Mouse (Mus musculus) kidney, adult 18-20 months (tissue): ENCODE results near the gene Soat1.
A peak's percentile ranks its signal among the peaks of the same experiment; 100 is the strongest.
"Not testable (repeated sequence)": the region's sequence is repeated elsewhere in the genome, so short reads cannot be mapped to it uniquely, and the experiment has no call there.

Experiments
- DNase-seq: peaks from one replicate; pipeline ENCODE4 v3.0.0; 2021

Soat1 gene

DNA sequence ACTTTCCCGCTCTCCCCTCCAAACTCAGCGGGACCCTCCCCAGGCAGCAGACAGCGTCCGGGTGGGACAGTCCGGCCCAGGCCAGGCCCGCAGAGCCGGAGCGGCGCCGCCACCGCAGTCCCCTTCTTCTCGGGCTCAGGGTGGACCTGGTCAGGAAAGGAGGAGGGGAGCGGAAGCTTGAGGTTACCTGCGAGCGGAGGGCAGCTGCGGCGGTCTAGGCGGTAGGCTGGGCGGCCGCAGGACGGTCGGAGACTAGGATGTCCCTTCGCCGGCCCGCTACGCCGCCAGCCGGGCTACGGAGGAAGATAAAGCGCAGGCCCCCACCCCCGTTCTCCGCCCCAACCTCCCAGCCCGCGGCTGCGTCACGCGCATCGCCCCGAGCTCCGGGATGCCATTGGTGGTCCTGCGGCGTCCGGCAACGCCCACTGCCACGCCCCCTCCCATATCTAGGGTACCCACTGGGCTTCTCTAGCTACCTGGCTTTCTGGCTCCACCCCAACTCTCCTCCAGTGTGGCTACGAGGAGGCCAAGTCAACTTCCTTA is at the start of gene Soat1:
Gene Soat1, minus strand, starts transcription at position 371 of the 543 bp plus-strand sequence.
- DNase-seq = peak; percentile 90

DNA sequence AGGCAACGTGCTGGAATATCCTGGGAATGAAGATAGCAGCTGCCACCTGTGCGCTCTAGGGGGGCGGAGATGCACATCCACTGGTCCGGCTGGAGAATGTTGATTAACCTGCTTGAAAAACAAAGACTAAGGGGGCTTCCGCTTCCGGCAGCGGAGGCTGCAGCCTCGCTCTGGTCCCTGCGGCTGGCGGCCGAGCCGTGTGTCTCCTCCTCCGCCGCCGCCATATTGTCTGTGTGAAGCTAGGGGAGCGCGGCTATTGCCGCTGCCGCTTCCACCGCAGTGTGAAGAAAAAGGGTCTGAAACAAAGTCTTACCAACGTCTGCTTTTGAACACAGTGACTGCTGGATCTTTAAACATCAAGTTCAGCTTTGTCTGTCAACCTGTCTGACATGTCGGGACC is 49.7 kb upstream of the Soat1 start, which contains the start of gene Gm10031:
Gene Gm10031, plus strand, starts transcription at position 171 of the 400 bp plus-strand sequence.
- not testable (repeated sequence) for DNase-seq

DNA sequence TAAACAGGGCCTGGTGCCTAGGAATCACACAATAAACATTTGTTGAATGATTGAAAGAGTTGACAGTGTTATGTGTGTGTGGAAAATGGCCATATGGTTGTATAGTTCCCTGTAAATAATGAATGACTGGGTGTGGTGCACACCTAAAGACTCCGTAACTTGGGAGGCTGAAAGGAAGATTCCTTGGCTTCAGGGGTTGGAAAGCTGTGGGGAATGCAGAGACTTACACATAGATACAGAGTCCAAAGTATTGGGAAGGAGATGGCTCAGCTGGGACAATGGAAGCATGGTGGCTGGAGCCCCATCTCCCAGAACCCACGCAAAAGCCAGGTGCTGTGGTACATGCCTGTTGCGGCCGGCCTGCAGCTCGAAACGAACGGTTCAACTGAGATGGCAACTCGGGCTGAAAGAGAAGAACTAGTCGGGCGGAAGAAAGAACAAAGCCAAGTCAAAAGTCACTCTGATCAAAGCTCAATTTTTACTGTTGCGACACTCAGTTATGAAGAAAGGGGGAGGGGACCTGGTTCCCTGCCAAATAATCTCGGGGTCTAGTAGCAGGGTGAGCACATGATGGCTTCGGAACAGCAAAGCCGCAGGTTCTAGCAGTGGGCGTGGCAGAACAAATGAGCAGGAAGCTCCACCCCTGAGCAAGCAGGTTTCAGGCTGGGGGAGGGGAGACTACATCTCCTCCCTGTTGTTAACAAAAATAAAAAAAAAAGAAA is 47.8 kb upstream of the Soat1 start:
- DNase-seq = peak; percentile 65

DNA sequence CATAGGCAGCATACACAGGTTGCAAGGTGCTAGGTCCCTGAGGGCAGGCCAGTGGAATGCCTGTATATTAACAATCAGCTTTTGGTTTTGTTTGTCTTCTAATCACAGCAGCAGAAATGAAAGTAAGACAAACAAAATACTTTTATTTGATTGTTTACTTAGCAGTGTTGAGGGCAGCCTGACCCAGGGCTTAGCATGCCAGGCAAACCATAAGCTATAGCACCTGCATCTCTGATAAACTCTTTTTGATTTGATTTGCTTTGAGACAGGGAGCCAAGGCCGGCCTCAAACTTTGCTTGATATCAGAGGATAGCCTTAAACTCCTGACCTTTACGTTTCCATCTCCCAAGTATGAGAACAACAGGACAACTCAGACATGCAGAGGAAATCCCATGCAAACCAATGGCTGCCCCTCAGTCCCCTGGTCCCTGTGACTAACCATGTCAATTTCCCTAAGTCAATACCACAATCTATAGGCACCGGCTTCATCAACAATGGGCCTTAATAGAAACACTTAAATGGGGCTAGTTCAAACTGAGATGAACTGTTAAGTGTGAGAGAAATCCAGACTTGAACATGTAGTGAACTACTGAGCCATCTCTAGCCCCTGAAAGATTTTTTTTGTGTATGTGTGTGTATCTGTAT is 46.1 kb upstream of the Soat1 start:
- DNase-seq = no peak

DNA sequence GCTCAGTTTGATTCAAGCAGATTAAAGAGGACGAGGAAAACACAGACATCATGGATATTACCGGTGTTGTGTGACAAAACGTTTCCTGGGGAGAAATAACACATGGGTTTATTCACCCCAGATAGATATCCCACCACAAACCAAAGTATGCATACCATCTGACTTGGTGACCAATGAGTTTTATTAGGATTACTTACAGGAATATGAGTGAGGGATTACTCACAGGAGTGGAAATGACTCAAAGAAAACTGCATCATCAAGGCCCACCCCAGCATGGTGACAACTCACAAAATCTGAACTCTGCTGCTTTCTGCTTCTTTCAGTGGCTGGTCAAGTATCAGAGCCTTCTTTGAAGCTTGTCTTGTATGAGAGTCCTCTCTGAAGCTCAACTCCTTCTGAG is 33.6 kb upstream of the Soat1 start:
- no peak for DNase-seq

DNA sequence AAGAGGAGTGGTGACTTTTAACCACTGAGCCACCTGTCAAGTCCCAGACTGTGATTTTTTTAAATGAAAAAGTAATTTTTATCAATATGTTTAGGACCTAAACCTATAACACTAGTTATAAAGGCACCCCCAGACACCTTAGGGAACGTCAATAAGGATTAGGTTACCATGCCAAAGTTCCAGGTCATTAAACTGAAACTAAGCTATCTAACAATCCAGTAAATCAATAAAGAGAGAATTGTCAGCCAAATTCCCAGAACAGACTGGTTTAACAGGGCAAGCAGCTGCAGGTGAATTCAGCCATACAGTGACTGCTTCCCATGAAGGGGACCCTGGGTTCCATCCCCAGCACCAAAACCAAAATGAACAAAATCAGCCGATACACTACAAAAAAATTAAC is 31.8 kb upstream of the Soat1 start:
- no peak for DNase-seq

DNA sequence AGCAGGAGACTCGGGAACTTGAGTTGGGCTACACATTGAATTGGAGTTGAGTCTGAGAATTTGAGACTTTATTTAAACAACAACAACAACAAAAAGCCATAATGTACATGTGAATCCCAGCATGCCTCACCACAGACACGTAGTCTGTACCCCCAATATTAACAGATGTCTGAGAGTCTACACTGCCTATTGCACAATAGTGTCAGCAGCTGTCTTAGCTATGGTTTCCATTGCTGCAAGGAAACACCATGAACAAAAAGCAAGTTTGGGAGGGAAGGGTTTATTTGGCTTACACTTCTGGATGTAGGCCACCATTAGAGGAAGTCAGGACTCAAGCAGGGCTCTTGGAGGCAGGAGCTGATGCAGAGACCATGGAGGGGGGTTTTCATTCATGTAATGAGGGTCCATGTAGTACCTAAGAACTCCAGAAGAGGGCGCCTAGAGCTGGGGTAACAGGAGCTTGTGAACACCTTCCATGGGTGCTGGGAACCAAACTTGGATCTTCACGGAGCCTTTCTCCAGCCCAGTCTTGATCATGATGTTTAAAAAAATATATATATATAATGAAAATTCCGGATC is 30.9 kb upstream of the Soat1 start:
- DNase-seq = no peak

DNA sequence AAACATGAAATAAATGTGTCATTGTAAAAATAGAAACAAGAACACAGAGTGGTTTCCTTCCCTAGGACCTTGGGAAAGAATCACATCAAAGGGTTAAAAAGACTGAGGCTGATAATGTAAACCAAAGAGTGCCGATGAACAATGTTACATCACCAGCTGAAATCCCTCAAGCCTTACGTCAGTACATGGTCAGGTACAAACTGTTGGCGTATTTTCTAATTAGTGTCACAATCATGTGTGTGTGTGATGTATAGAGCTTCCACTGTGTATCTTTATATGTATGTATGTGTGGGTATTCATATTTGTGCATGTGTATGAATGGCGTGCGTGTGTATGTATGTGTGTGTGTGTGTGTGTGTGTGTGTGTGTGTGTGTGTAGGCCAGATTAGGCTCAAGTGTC is 22.8 kb upstream of the Soat1 start:
- no peak for DNase-seq

DNA sequence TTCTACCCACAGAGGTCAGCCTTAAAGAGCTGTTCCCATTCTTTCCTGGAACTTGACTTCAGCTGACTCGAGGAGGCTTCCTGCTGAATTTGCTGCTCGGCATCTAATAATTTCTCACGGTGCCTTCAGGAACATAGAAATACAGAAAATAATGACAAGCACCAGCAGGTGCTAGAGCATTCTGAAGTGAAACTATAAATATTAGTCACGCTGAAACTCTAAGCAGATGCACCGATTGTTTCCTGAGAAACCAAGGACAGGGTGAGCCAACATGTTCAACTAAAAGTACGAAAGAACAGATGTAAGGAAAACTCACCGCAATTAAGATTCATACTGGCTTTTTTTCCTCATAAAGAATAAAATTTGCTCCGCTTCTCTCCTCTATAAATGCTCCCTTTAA is 20.9 kb upstream of the Soat1 start:
- no peak for DNase-seq

DNA sequence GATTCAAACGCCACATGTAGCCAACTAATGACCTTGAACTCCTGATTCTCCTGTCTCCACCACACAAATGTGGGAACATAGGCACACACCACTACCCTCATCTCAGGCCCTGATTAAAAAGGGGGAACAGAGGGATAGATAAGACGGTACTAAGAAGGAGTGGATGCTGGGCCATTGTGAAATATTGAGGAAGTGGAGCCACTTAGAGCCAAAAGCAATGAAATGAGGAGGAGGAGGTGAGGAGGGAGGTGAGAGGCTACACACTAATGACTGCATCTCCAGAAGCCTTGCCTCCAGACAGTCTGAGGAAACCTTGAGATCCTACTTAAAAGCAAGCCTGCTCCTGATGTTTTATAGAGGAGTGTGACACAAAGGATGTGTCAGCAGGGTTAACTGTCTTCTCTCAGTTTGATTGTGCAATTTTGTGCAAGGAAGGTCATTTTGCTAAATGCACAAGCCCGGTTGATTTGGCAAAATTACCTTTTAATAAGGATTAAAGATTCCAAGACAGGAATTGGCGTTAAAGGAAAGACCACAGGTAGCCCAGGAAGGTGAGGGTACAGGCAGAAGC is 17.2 kb upstream of the Soat1 start:
- DNase-seq = no peak

DNA sequence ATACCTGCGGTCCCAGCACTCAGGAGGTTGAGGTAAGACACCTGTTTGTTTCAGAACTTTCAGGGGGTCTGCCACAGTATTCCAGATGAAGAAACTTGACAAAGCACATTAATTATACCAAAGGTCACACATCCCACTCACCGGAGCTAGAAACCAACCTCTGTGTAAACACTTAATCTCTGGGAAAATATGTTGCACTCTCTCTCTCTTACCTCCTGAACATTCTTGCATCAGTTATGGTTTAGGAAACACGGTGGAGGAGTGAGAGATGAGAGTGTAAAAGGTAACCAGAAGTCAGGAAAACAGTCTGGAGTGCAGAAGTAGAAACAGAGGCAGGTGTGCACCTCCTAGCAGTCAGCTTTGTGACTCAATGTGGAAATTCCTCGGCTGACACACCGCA is 13.9 kb upstream of the Soat1 start:
- no peak for DNase-seq

DNA sequence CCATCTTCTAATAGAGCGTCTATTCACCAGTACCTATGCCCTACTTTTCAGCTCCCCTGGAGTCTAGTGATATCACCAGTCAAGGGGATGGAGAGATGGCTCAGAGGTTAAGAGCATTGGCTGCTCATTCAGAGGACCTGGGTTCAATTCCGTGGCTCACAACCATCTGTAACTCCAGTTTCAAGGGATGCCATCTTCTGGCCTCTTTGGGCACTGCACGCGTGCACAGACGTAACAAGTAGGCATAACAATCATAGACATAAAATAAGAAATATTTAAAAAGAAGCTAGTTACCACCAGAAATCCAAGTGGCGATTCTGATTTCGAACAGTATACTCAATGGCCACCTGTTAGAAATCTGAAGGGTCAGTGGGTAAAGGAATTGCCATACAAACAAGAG is 13.4 kb upstream of the Soat1 start:
- DNase-seq = no peak

DNA sequence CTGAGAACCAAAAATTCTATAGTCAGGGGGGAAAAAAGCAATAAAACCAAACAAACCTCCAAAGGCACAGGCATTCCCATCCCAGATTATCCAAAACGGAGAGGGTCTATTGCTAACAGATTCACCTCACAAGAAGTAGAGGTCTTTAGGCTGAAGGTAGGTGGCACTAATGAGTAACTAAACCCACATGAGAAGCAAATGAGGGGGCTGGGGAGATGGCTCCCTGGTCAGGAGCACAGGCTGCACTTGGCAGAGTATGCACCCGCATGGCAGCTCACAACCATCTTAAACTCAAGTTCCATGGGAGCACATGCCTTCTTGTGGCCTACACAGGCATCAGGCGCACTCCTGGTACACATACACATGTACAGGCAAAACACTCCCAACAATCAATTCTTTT is 7.7 kb upstream of the Soat1 start:
- DNase-seq = no peak

DNA sequence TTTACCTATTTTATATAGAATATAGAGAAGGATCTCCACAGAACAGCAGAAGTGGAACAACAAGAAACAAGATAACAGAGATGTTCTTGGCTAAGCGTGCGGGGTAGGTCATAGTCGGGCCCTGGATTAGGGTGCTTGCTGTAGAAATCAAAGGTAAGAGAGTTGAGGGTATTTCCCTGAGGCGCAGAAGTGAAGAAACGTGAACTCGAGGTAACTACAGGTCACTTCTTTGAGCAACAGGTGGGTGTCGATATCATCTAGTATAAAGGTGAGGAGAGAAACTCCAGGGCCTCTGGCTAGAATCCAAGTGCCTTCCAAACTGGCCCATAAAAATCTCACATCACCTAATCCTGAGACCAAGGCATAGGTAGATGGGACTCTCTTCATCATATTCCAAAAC is 2.4 kb upstream of the Soat1 start:
- no peak for DNase-seq

DNA sequence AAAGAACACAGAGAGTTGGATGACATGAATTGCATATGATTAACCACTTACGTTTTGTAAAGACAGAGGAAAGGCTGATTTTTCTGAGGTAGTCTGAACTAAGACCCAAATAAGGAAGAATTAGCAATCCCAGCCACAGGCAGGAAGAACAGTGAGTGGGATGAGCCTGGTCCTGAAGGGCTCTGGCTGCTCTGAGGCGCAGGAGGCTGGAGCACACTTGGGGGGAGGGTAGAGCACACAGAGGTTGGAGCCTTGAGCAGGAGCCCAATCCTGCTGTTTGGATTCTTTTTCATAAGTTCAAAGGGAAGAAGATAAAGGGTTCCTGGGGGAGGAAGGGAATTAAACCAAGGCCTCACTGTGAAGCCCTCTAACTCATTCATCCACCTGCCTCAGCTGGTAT is 1.9 kb upstream of the Soat1 start:
- no peak for DNase-seq

DNA sequence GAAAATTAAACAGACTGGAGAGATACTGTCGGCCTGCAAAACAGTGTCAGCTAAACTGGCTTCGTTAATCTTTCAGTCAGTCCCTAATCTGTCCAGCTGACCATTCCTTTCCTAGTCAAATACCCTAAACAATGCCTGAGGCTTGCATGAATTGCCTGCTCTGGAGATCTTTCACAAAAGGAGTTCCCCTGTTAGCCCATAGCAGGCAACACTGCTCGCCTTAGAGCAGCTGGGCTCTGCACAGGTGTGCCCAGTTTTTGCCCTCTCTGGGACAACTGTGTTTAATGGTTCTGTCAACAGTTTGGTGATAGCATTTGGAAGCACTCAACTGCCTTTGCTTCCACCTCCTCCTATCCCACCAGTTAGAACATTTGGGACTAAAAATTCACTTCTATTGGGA is 723 bp upstream of the Soat1 start:
- no peak for DNase-seq

DNA sequence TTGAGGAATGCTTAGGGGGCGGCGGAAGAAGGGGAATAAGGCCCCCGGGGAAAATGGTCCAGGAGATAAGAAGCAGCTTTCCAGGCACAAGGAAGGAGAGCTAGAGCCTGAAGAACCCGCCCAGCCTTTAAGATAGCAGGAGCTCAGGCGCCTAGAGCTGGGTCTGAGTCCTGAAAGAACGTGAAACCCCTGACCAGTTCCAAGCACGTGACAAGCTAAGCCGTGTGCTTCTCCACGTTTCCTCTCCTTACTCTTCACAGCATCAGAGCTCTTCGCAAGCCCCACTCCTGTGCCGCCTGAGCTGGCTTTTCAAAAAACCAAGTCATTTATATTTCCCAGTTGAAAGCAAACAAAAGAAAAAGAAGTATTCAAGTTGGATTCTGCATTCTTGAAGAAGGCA is 1.1 kb downstream of the Soat1 start:
- peak; percentile 32 for DNase-seq

DNA sequence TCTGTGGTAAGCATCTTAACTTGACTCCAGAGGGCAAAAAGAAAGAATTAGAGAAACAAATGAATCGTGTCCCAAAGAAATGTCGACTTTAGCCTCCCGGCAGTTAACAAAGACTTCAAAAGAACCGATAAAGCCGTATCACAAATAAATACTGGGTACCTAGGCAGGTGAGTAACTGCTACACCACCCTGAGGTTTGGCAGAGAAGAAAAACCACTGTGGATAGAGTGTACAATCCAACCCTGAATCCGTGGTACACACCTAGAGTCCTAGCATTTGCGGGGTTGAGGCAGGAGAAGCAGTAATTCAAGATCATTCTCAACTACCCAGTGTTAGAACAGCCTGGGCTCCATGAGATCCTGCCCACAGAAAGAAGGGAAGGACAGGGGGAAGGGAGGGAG is 2.2 kb downstream of the Soat1 start:
- no peak for DNase-seq

DNA sequence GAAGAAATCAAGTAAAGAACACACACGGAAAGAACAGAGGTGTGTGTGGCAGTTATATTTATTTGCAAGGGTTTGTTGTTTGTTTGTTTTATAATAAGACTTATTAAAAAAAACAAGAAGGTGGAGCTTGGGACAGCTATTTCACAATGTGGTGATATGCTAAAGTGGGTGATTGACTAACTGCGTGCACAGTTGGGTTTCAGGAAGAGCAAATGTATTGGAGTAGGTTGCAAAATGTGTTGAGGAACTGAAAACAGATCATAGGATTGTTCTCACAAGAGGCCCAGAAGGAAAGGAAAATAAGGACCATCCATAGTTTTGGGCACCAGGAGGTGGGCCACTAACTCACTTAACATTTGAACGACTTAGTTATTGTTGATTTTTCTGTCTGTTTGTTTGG is 3.1 kb downstream of the Soat1 start:
- DNase-seq = no peak

DNA sequence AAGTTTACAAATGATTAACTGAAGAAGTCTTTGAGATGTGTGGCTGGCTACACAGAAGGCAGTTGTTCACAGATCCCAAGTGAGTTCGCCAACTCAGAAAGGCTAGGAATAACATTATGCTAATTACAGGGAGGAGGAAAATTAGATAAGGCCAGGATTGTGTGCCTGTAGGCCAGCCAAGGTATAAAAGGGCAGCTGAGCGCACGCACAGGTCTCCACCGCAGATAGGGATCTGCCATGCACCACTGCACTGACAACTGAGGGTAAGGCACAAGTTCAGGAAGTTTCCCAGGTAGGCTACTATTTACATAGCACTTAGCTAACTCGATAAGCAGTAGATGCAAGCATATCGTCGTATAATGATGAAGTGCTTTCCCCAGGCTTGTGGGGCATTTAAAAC is 3.6 kb downstream of the Soat1 start:
- DNase-seq = no peak

DNA sequence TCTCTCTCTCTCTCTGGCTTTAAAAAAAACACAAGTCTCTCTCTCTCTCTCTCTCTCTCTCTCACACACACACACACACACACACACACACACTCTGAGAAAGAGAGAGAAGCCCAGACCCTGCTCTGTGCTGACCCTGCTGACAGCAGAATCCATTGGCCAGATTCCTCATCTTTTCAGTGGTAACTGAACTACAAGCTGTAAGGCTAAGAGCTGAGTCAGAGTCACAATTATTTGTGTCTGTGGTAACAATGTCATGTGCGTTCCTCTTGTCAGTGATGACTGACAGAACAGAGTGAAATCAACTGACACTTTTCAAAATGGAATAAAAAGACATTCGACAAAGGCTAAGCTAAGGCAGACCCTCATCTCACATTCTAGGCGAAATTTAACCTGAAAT is 5.6 kb downstream of the Soat1 start:
- no peak for DNase-seq

DNA sequence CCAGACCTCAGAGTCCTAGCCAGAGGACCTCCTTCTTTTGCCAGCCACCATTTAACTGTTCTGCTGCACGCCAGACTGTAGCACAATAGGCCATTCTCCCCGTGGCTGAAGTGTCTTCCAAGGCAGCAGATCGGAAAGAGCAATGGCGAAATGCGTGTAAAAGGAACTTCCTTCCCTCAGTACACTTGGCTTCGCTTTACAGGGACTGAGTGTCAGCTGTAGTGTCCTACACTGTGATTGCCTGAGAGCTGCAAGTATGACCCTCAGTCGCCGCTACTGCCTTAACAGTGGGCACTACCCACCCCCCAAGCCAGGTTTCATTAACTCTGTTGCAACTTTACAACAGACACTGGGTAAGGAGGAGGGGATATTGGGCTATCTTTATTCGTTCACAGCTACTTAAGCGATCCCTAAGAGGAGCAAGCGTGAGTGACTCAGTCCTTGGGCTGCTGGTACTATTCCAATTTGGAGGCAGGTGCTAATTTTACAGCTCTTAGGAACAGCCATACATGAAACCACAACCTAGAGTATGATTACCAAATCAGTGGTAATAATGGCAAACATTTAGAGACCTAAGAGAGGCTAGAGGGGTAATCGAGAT is 6.4 kb downstream of the Soat1 start:
- DNase-seq = no peak

DNA sequence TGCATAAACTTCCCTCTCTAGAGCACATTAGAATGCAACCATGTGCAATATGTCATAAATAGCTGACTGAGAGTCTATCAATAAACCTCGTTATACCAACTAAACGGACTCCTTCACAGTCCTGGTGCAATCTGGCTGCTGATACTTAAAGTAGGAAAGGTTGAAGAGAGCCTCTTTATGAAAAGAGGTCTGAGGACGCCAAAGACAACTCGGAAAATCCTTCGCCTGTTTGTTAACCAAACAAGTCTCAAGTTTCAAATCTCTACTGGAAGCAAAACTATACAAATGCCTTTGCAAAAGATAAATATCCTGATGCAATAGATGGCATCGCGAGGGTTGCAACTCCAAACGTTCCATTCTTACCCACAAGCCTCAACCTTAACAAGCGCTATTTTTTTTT is 9.2 kb downstream of the Soat1 start:
- DNase-seq = no peak
